Mouse (Mus musculus) bone marrow, adult 2 months (tissue): ENCODE results near the gene Shq1. TPM values are rescaled to one million over a fixed set of nuclear protein-coding genes. Genes with fewer than 3 reads are reported as not detected.

ENCODE experiments used
- H3K27ac ChIP-seq: fragments of 200-500 bp; 2 replicates; pipeline ENCODE4 v1.5.1; 2012; ENCODE audit warnings: low read depth, mild to moderate bottlenecking, control low read depth, inconsistent platforms, low read length; ENCODE audit not compliant: control insufficient read depth, poor library complexity, insufficient read depth
- H3K4me1 ChIP-seq: fragments of 200-500 bp; 2 replicates; pipeline ENCODE4 v1.6.1; 2011; ENCODE audit warnings: low read length; ENCODE audit not compliant: control insufficient read depth, insufficient read depth
- H3K4me3 ChIP-seq: fragments of 200-500 bp; replicated peaks from 2 replicates; pipeline ENCODE3; 2011; ENCODE audit warnings: mild to moderate bottlenecking, low read depth, low read length, control low read depth; ENCODE audit not compliant: control insufficient read depth
- CTCF ChIP-seq: fragments of 200-500 bp; IDR thresholded peaks from 2 replicates; pipeline ENCODE4 v1.5.1; 2011; ENCODE audit warnings: low read length, control low read depth; ENCODE audit not compliant: control insufficient read depth, insufficient read depth
- POLR2A ChIP-seq: fragments of 200-500 bp; IDR thresholded peaks from 2 replicates; pipeline ENCODE4 v1.6.1; 2011; ENCODE audit warnings: low read depth, mild to moderate bottlenecking, control low read depth, low read length, borderline replicate concordance; ENCODE audit not compliant: control insufficient read depth
- WGBS: fragments of 180-500 bp; shearing (Covaris S2); methylation state at CpG from one replicate; pipeline ENCODE4 v1.1.7; 2018; 5-methylcytosine and 5-hydroxymethylcytosine counted together
- polyA plus RNA-seq: library from polyadenylated mRNA; stranded (reverse); fragments of >200 nt; gene quantifications from 2 replicates; pipeline ENCODE4 v1.2.4, GENCODE M21; 2011; ENCODE audit warnings: low replicate concordance; ENCODE audit not compliant: missing spikeins, insufficient read depth, insufficient read length

The Shq1 gene
- polyA plus RNA-seq, 1 experiment, result 3.3 TPM

DNA sequence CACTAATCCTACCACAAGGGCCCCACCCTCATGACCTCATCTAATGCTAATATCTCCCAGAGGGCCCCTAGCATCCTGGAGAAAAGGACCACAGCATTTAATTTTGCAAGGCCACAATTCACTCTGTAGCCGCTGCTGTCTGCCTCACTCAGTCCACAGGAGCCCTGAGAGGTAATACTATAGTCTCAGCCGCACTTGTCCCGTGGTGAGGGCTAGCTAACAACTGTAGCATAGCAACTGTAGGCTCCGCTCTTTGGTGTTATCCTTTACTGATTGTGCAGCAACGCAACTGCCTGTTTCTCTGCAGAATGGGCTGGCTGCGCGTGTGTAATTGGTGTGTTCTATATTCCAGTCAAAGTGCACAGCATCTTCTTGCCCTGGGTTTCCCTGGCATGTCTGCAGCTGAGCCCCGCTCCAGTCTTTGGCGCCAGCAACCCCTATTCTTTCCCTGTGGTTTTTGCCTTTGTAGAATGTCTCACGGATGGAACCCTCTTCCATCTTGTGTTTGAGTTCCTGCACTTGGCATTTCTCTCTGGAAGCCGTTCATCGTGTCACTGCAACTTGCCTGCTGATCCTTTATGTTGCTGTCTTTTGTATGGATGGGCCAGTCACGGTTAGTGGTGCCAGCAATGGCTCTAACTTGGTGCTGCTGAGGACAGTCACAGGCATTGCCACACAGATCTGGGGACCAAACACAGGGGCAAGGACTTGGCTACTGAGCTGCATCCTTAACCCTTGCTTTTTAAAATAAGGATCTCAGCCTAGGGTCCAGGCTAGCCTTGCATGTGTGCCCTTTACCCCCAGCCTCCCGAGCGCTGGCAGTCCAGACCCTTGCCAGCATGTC is 128.6 kb downstream of the Shq1 start:
- Histone ChIP-seq H3K4me3 (no peak overlapping the region), H3K4me1 (no peaks in the 10 kb centered on the region), H3K27ac (no peak overlapping the region)
- TF ChIP-seq CTCF, result no peak
- WGBS, result 82% methylated on average over 15 of the region's 15 CpGs

DNA sequence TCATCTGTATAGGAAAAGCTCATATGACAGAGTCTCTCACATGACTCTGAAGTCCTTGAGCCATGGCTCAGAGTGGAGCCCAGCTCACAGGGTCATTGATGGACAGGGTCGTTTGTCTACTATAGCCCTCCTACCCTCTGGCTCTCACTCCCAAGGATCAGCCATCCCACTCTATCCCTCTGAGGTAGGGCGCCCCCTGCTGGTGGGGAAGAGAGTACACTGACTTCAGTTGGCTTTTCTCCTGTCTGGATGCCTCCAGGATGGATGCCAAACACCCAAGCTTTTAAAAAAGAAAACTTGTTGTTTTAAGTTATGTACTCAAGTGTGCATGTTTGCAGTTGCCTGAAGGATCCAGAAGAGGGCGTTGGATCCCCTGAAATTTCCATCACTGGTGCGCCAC is 131.3 kb downstream of the Shq1 start:
- Histone ChIP-seq H3K4me1 (no peaks in the 10 kb centered on the region; the same call in 1 of the 2 replicates), H3K27ac (no peak overlapping the region), H3K4me3 (no peak overlapping the region)
- TF ChIP-seq CTCF (peak; percentile 52; the same call in 1 of the 2 replicates), POLR2A (no peak)
- WGBS, result 42% methylated on average over 4 of the region's 4 CpGs

DNA sequence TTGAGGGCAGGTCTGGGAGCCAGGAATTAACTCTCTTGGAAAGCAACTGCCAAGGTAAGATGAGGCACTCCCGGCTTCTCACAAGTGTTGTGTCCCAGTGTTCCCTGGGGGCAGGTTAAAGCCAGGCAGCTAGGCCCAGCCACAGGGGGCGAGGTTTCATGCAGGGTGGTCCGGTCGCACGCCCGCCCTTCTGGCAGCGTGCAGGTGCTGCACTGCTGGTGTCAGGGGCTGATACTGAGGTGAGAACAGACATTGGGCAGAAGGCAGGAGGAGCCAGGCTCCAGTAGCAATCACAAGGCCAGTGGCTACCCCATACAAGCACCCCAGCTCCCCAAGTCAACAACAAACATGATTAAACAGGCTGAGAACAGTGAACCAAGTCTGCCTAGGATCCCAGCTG is 132.4 kb downstream of the Shq1 start:
- no peak overlapping the region for H3K4me3 ChIP-seq
- TF ChIP-seq CTCF, result no peak
- TF ChIP-seq POLR2A, result no peak
- 84% methylated on average over 7 of the region's 7 CpGs for WGBS
- no peaks in the 10 kb centered on the region; the same call in 1 of the 2 replicates for H3K4me1 ChIP-seq
- H3K27ac ChIP-seq, result no peak overlapping the region

DNA sequence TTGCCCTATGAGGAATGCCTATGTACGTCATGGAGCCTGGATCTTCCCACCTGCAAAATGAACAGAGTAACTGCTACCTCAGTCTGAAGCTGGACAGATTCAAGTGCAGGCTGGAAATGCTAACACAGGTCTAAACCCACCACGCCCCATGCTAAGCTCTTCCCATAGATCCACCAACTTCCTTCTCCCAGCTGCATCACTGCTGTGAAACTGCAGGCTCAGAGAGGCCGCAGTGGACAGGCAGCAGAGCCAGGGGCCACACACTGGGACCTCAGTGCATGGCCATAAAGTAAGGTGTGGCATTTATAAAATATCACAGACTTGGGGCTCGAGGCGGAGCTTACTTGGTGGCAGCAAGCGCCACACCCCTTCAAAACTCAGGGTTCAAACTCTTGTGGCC is 133.0 kb downstream of the Shq1 start:
- Histone ChIP-seq H3K4me3 (no peak overlapping the region), H3K27ac (no peak overlapping the region), H3K4me1 (no peaks in the 10 kb centered on the region; the same call in 1 of the 2 replicates)
- no peak for TF ChIP-seq POLR2A
- TF ChIP-seq CTCF, result no peak
- WGBS, result 83% methylated on average over 6 of the region's 6 CpGs

DNA sequence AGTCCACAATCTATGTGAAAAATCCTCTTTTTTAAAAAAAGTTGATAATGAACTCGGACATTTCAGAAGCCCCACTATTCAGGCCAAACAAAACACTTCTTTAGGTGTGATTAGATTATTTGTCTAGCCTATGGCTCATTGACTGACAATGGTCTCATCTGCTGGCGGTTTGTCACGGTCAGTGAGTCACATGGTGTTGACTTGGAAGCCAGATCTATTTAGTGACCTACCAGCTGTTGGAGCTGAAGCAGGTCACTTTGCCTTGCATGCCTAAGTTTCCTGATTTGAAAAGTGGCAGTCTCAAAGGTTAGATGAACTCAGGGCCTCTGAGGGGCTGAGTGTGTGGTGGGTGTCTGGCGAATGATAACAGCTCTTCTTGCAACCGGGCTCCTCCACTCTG is 133.9 kb downstream of the Shq1 start:
- Histone ChIP-seq H3K27ac (no peak overlapping the region), H3K4me3 (no peak overlapping the region), H3K4me1 (no peaks in the 10 kb centered on the region; the same call in 1 of the 2 replicates)
- TF ChIP-seq POLR2A (no peak), CTCF (no peak)
- WGBS, result 76% methylated on average over 5 of the region's 5 CpGs

DNA sequence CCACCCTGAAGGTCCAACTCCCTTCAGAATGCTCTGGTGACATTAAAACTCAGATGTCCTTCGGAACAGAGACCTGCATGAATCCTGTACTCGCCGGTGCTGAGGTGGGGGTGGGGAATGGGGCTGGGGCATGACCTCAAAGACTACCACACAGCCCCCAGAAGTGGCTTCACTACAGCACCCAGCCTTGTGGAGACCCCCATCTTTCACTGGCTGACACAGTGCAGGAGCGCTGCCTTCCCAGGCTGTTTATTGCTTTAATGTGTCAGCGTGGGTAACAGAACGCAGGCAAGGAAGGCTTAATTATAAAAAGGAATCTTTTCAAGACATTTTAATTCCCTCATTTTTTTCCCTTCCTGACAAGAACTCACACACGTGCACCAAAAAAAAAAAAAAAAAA is 137.6 kb downstream of the Shq1 start:
- TF ChIP-seq POLR2A (no peak), CTCF (no peak)
- 76% methylated on average over 7 of the region's 7 CpGs for WGBS
- Histone ChIP-seq H3K4me1 (no peaks in the 10 kb centered on the region; the same call in none of the 2 replicates), H3K27ac (no peak overlapping the region), H3K4me3 (no peak overlapping the region)

DNA sequence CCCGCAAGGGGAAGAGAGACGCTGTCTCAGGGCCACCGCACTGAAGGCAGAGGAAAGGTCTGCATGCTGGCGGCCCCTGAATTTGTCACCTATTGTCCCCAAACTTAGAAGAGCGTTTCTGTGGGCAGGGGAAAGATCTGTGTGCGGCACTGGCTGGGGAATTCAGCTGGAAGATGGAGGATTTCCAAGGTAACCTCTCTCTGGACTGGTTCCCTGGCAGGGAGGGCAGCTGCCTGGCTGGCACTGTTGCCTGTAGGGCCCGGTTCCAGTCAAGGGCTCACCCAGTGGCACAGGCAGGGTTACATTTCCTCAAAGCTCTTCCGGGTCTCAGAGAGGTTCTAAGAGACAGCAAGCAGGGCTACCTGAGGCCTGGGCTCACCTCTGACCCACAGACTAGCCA is 138.6 kb downstream of the Shq1 start:
- H3K4me3 ChIP-seq, result no peak overlapping the region
- no peak for TF ChIP-seq CTCF
- TF ChIP-seq POLR2A, result no peak
- 76% methylated on average over 8 of the region's 8 CpGs for WGBS

DNA sequence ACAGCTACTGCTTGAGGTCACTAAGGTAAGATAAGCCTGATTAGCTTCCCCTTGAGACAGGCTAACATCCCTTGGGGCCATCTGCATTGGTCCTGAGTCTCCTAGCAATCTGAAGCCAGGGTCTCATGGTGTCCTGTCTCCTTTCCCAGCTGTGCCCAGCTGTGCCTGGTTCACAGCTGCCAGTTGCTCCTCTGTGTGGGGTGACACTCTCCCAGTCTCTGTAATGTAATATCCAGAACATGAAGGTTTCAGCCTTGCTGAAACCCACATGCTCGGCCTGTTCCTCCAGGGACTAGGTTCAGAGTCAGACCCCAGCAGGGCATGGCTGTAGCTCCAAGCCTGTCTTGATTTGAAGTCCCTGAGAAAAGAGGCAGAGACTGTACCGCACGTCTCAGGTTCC is 141.3 kb downstream of the Shq1 start:
- WGBS, result 81% methylated on average over 3 of the region's 3 CpGs
- Histone ChIP-seq H3K4me1 (peaks cover 2% of the 10 kb centered on the region), H3K27ac (no peak overlapping the region), H3K4me3 (no peak overlapping the region)
- no peak for TF ChIP-seq CTCF
- no peak for TF ChIP-seq POLR2A

More for the DNA sequence above, 138.6 kb downstream of the Shq1 start:
- Histone ChIP-seq H3K27ac (no peak overlapping the region), H3K4me1 (no peaks in the 10 kb centered on the region; the same call in none of the 2 replicates)
